In genomic region chr7:129906131-129906530, GRCm38 (mm10) we compare ENCODE assay signal across 33 mouse cellular contexts.
"Had no signal": no experiment of that assay in that cellular context is flagged by ENCODE, and none has a peak within 500 bp of the region (broad histone marks: within the 10 kb centered on the region; RNA-seq: fewer than 3 reads in every experiment).

No protein-coding gene starts in this region.

- H3K4me1 ChIP-seq: heart, embryonic 15.5 days; hindbrain, embryonic 10.5 days; hindbrain, embryonic 12.5 days; hindbrain, embryonic 13.5 days; hindbrain, embryonic 15.5 days; intestine, embryonic 15.5 days had no signal

- H3K9me3 ChIP-seq: heart, embryonic 12.5 days; heart, embryonic 13.5 days; heart, embryonic 15.5 days; hindbrain, embryonic 10.5 days; hindbrain, embryonic 12.5 days; hindbrain, embryonic 13.5 days; hindbrain, embryonic 15.5 days; intestine, embryonic 15.5 days; kidney, embryonic 15.5 days had no signal

- H3K27ac ChIP-seq: heart, adult 2 months; heart, embryonic 13.5 days; heart, embryonic 15.5 days; hindbrain, embryonic 10.5 days; hindbrain, embryonic 12.5 days; hindbrain, embryonic 13.5 days; hindbrain, embryonic 14.5 days; hindbrain, embryonic 15.5 days; hindbrain, postnatal 0 days; intestine, embryonic 15.5 days; kidney, embryonic 15.5 days; kidney, postnatal 0 days; layer of hippocampus, adult 2 months had no signal

- H3K4me2 ChIP-seq: heart, embryonic 11.5 days; heart, embryonic 12.5 days; heart, embryonic 13.5 days; heart, embryonic 15.5 days; hindbrain, embryonic 12.5 days; hindbrain, embryonic 13.5 days; hindbrain, embryonic 14.5 days; hindbrain, embryonic 15.5 days; intestine, embryonic 15.5 days; kidney, embryonic 15.5 days had no signal

- H3K4me3 ChIP-seq: heart, adult 2 months; heart, embryonic 12.5 days; heart, embryonic 13.5 days; heart, embryonic 15.5 days; hindbrain, embryonic 10.5 days; hindbrain, embryonic 12.5 days; hindbrain, embryonic 13.5 days; hindbrain, embryonic 15.5 days; intestine, embryonic 15.5 days; kidney, embryonic 15.5 days; layer of hippocampus, adult 2 months had no signal

- H3K36me3 ChIP-seq: heart, embryonic 12.5 days; heart, embryonic 13.5 days; heart, embryonic 15.5 days; hindbrain, embryonic 10.5 days; hindbrain, embryonic 12.5 days; hindbrain, embryonic 13.5 days; hindbrain, embryonic 15.5 days; intestine, embryonic 15.5 days; kidney, embryonic 15.5 days had no signal

- H3K9ac ChIP-seq: heart, embryonic 12.5 days; heart, embryonic 13.5 days; heart, embryonic 15.5 days; hindbrain, embryonic 12.5 days; hindbrain, embryonic 13.5 days; hindbrain, embryonic 14.5 days; hindbrain, embryonic 15.5 days; intestine, embryonic 15.5 days; kidney, embryonic 15.5 days had no signal

- DNase-seq: heart, adult 2 months; heart, postnatal 10 days; heart, postnatal 36 days; kidney, adult 11 months; kidney, adult 18-20 months; kidney, adult 2 months; kidney, adult 8-10 months; kidney, adult 9 months; kidney, postnatal 10 days; kidney, postnatal 14 days; kidney, postnatal 25 days; kidney, postnatal 36 days; kidney, postnatal 4 days; layer of hippocampus, adult 9-11 months; layer of hippocampus, postnatal 36 days had no signal

- ATAC-seq: hindbrain, embryonic 16.5 days; hindbrain, postnatal 0 days; inflammation-experienced regulatory T-cells, adult 6 months; intestine, embryonic 15.5 days; intestine, embryonic 16.5 days; intestine, postnatal 0 days had no signal

- H3K27me3 ChIP-seq: heart, embryonic 12.5 days; heart, embryonic 13.5 days; heart, embryonic 15.5 days; hindbrain, embryonic 12.5 days; hindbrain, embryonic 13.5 days; hindbrain, embryonic 15.5 days; intestine, embryonic 15.5 days; kidney, embryonic 15.5 days had no signal
